Comparison of ENCODE assay signal across 13 mouse cellular contexts in genomic region chr19:5807740-5808139, GRCm38 (mm10). TPM values are rescaled to one million over a fixed set of nuclear protein-coding genes. Genes with fewer than 3 reads are reported as not detected.
A peak's percentile ranks its signal among the peaks of the same experiment; 100 is the strongest.
DNase-seq lines count a peak whose midpoint lies in the region; ATAC-seq and TF ChIP-seq lines count a peak whose summit lies in the region.
"Had no signal": no experiment of that assay in that cellular context is flagged by ENCODE, and none has a peak within 500 bp of the region (broad histone marks: within the 10 kb centered on the region; RNA-seq: fewer than 3 reads in every experiment).

No protein-coding gene starts in this region.

- 74% methylated on average over 3 of the region's 3 CpGs for WGBS in hindbrain, embryonic 10.5 days
- WGBS in hindbrain, embryonic 13.5 days: 61% methylated on average over 3 of the region's 3 CpGs
- 58% methylated on average over 3 of the region's 3 CpGs for WGBS in lung, postnatal 0 days
- WGBS in intestine, embryonic 15.5 days: 72% methylated on average over 3 of the region's 3 CpGs
- WGBS in stomach, embryonic 14.5 days: 76% methylated on average over 3 of the region's 3 CpGs

- DNase-seq in hindbrain, embryonic 10.5 days (ENCODE audit: low spot score): no peak
- no peak for DNase-seq in lung, postnatal 0 days (ENCODE audit: low spot score)
- DNase-seq in lung, adult 18-20 months: no peak
- DNase-seq in gastrocnemius, postnatal 25 days: no peak
- no peak for DNase-seq in thymus, postnatal 36 days

- no peak overlapping the region for H3K9ac ChIP-seq in hindbrain, embryonic 13.5 days
- H3K9ac ChIP-seq in lung, postnatal 0 days (replicated peaks; ENCODE audit: low read depth): no peak overlapping the region
- H3K9ac ChIP-seq in intestine, embryonic 15.5 days: no peak overlapping the region
- no peak overlapping the region for H3K9ac ChIP-seq in stomach, embryonic 14.5 days (replicated peaks; ENCODE audit: low read depth, low read length)
- H3K9ac ChIP-seq: hindbrain, embryonic 15.5 days; limb, embryonic 15.5 days had no signal

- peak overlapping the region; percentile 100 for H3K27ac ChIP-seq in hindbrain, embryonic 10.5 days
- H3K27ac ChIP-seq in hindbrain, embryonic 13.5 days: no peak overlapping the region
- H3K27ac ChIP-seq in lung, postnatal 0 days (ENCODE audit: low read length): peak overlapping the region; percentile 99
- 0 out of 2 replicates have a peak overlapping the region, but pooled peaks have one; percentile 100 for H3K27ac ChIP-seq in intestine, embryonic 15.5 days
- peak overlapping the region; percentile 95; the same call in 1 of the 2 replicates for H3K27ac ChIP-seq in stomach, embryonic 14.5 days (ENCODE audit: low read length)

- TF ChIP-seq CTCF in lung, postnatal 0 days (IDR thresholded peaks at IDR 0.05): no peak

- no peaks in the 10 kb centered on the region for H3K36me3 ChIP-seq in hindbrain, embryonic 10.5 days
- H3K36me3 ChIP-seq in hindbrain, embryonic 13.5 days: no peaks in the 10 kb centered on the region
- H3K36me3 ChIP-seq in lung, postnatal 0 days (ENCODE audit: insufficient read depth, low read length): no peaks in the 10 kb centered on the region
- H3K36me3 ChIP-seq in intestine, embryonic 15.5 days: no peaks in the 10 kb centered on the region
- no peaks in the 10 kb centered on the region for H3K36me3 ChIP-seq in stomach, embryonic 14.5 days (ENCODE audit: control insufficient read depth, insufficient read depth, low read length)
- H3K36me3 ChIP-seq: G1E; hindbrain, embryonic 15.5 days; limb, embryonic 15.5 days had no signal

- peaks cover 97% of the 10 kb centered on the region for H3K4me1 ChIP-seq in hindbrain, embryonic 10.5 days (replicated peaks)
- H3K4me1 ChIP-seq in hindbrain, embryonic 13.5 days (replicated peaks): peaks cover 82% of the 10 kb centered on the region
- peaks cover 68% of the 10 kb centered on the region for H3K4me1 ChIP-seq in lung, postnatal 0 days (ENCODE audit: insufficient read depth, low read depth, low read length)
- H3K4me1 ChIP-seq in intestine, embryonic 15.5 days (replicated peaks): peaks cover 81% of the 10 kb centered on the region
- peaks cover 68% of the 10 kb centered on the region for H3K4me1 ChIP-seq in stomach, embryonic 14.5 days (ENCODE audit: control insufficient read depth, insufficient read depth, low read length)

- no peak overlapping the region for H3K4me3 ChIP-seq in hindbrain, embryonic 10.5 days
- H3K4me3 ChIP-seq in hindbrain, embryonic 13.5 days: no peak overlapping the region
- no peak overlapping the region for H3K4me3 ChIP-seq in lung, postnatal 0 days (ENCODE audit: low read depth, low read length)
- H3K4me3 ChIP-seq in intestine, embryonic 15.5 days (replicated peaks): no peak overlapping the region
- H3K4me3 ChIP-seq in stomach, embryonic 14.5 days (ENCODE audit: low read depth, low read length): no peak overlapping the region
- H3K4me3 ChIP-seq: hindbrain, embryonic 15.5 days; limb, embryonic 15.5 days had no signal

- no peak for TF ChIP-seq EP300 in lung, postnatal 0 days (IDR thresholded peaks at IDR 0.05)

- no peaks in the 10 kb centered on the region for H3K27me3 ChIP-seq in hindbrain, embryonic 10.5 days (ENCODE audit: insufficient read depth, poor library complexity, severe bottlenecking)
- no peaks in the 10 kb centered on the region for H3K27me3 ChIP-seq in hindbrain, embryonic 13.5 days
- no peaks in the 10 kb centered on the region for H3K27me3 ChIP-seq in lung, postnatal 0 days (replicated peaks; ENCODE audit: insufficient read depth, low read length)
- H3K27me3 ChIP-seq in intestine, embryonic 15.5 days (replicated peaks): no peaks in the 10 kb centered on the region
- H3K27me3 ChIP-seq in stomach, embryonic 14.5 days (ENCODE audit: control insufficient read depth, insufficient read depth, low read length): no peaks in the 10 kb centered on the region
- H3K27me3 ChIP-seq: hindbrain, embryonic 15.5 days; limb, embryonic 15.5 days had no signal

- no peak overlapping the region for H3K4me2 ChIP-seq in hindbrain, embryonic 13.5 days
- no peak overlapping the region for H3K4me2 ChIP-seq in lung, postnatal 0 days (replicated peaks; ENCODE audit: low read depth, low read length)
- no peak overlapping the region for H3K4me2 ChIP-seq in intestine, embryonic 15.5 days (replicated peaks)
- no peak overlapping the region for H3K4me2 ChIP-seq in stomach, embryonic 14.5 days (replicated peaks; ENCODE audit: low read depth, low read length)
- H3K4me2 ChIP-seq: hindbrain, embryonic 15.5 days; limb, embryonic 15.5 days had no signal

- no peaks in the 10 kb centered on the region for H3K9me3 ChIP-seq in hindbrain, embryonic 10.5 days
- no peaks in the 10 kb centered on the region for H3K9me3 ChIP-seq in hindbrain, embryonic 13.5 days
- H3K9me3 ChIP-seq in lung, postnatal 0 days (ENCODE audit: low read length): no peaks in the 10 kb centered on the region
- H3K9me3 ChIP-seq in intestine, embryonic 15.5 days: no peaks in the 10 kb centered on the region
- no peaks in the 10 kb centered on the region for H3K9me3 ChIP-seq in stomach, embryonic 14.5 days (ENCODE audit: control insufficient read depth, low read depth, low read length)
- H3K9me3 ChIP-seq: G1E; hindbrain, embryonic 15.5 days; limb, embryonic 15.5 days had no signal

- no peak for ATAC-seq in hindbrain, embryonic 13.5 days (ENCODE audit: low FRiP score)
- no peak for ATAC-seq in lung, postnatal 0 days
- ATAC-seq in intestine, embryonic 15.5 days: no peak
- ATAC-seq in stomach, embryonic 14.5 days (ENCODE audit: insufficient number of reproducible peaks, insufficient read depth, low FRiP score, low read depth): no peak
- ATAC-seq: forebrain, embryonic 14.5 days; midbrain, embryonic 16.5 days had no signal

RNA-seq across cellular contexts. Expression of gene Scyl1, which starts 36.5 kb away (rescaled TPM):
- 68.2 and 69.5 TPM in 2 replicates for polyA plus RNA-seq in hindbrain, embryonic 10.5 days (2016; fragmentation: Nextera tagmentation; extraction: Ambion mirVana)
- 67.6 and 72.4 TPM in 2 replicates for polyA plus RNA-seq in hindbrain, embryonic 13.5 days (2015; fragmentation: Nextera tagmentation; extraction: Ambion mirVana)
- 64.6 TPM in 2 replicates for polyA plus RNA-seq in lung, postnatal 0 days (2015; fragmentation: Nextera tagmentation; extraction: Ambion mirVana)
- polyA plus RNA-seq in intestine, embryonic 15.5 days (2015; fragmentation: Nextera tagmentation; extraction: Ambion mirVana): 60.6 and 60.9 TPM in 2 replicates
- polyA plus RNA-seq in stomach, embryonic 14.5 days (2014; fragmentation: Nextera tagmentation; extraction: Ambion mirVana): 67.6 and 72.1 TPM in 2 replicates
- total RNA-seq in gastrocnemius, postnatal 25 days (2021): 10 to 100 TPM; 62.2 to 62.8 TPM
